ENCODE assay signal across 8 mouse cellular contexts in the genomic region with DNA sequence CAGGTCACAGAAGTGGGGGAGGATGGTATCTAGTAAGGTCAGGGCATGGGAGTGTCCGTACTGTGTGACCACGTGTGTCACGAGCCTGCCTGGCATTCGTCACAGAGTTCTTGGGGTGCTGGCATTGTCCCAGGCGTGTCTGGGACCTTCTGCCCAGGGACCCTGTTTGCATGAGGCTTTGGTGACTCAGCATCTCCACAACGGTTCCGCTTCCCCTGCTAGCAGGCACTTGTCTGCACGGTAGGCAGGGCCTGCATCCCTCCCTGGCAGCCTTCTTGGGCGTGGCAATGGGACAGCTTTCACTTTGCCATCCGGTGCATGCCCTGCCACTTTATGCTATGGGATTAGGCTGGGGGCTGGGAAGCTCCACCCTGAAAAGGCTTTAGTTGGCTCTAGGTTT. TPM values are rescaled to one million over a fixed set of nuclear protein-coding genes. Genes with fewer than 3 reads are reported as not detected.
DNase-seq lines count a peak whose midpoint lies in the region; ATAC-seq and TF ChIP-seq lines count a peak whose summit lies in the region.

No protein-coding gene starts in this region.

- no peaks in the 10 kb centered on the region for H3K27me3 ChIP-seq in forebrain, postnatal 0 days (ENCODE audit: insufficient read depth, low read length)

- ATAC-seq in inflammation-experienced regulatory T-cells, adult 6 months: peak; percentile 29
- no peak for ATAC-seq in forebrain, postnatal 0 days

- H3K27ac ChIP-seq in forebrain, postnatal 0 days (ENCODE audit: low read depth, low read length): no peak overlapping the region

- no peak overlapping the region for H3K9ac ChIP-seq in forebrain, postnatal 0 days

- H3K4me1 ChIP-seq in forebrain, postnatal 0 days (ENCODE audit: insufficient read depth): no peaks in the 10 kb centered on the region

- DNase-seq in kidney, postnatal 36 days: peak; percentile 9 to 23
- no peak for DNase-seq in kidney, adult 11 months
- DNase-seq in adrenal gland, postnatal 14 days: peak; percentile 72
- peak; percentile 82 to 89 for DNase-seq in monocyte, adult 2 months (ENCODE audit: low read depth in 1 of 2, low spot score in 2 of 2)
- peak; percentile 67 to 82 for DNase-seq in urinary bladder, postnatal 36 days (ENCODE audit: low spot score in 2 of 2)
- no peak for DNase-seq in left cerebral cortex, postnatal 36 days (ENCODE audit: low spot score in 2 of 2)
- no peak for DNase-seq in forebrain, postnatal 0 days

- H3K9me3 ChIP-seq in forebrain, postnatal 0 days (ENCODE audit: low read length): no peaks in the 10 kb centered on the region

- no peak overlapping the region for H3K4me3 ChIP-seq in forebrain, postnatal 0 days (ENCODE audit: low read depth, low read length)

- TF ChIP-seq CTCF in forebrain, postnatal 0 days (IDR thresholded peaks at IDR 0.05; ENCODE audit: low read depth): no peak

- intact Hi-C loops in left cerebral cortex, postnatal 36 days (cut with DNase I): no loop called here

- H3K36me3 ChIP-seq in forebrain, postnatal 0 days (ENCODE audit: insufficient read depth): no peaks in the 10 kb centered on the region

- WGBS in forebrain, postnatal 0 days: 67% methylated on average over 10 of the region's 10 CpGs

- H3K4me2 ChIP-seq in forebrain, postnatal 0 days (ENCODE audit: low read depth): no peak overlapping the region

RNA-seq across cellular contexts. Expression of gene Trim14, which starts 27.9 kb away (rescaled TPM):
- 7.7 and 8.0 TPM in 2 replicates for total RNA-seq in adrenal gland, postnatal 14 days (2021)
- 10 to 100 TPM; 19.2 to 34.4 (median 32.0) TPM for polyA plus RNA-seq in inflammation-experienced regulatory T-cells, adult 6 months (2017; shearing (Covaris generic))
- total RNA-seq in left cerebral cortex, postnatal 36 days (2021): 1 to 10 TPM; 1.2 to 1.3 TPM
- total RNA-seq in forebrain, postnatal 0 days (2014; rRNA removed): 1.4 and 1.8 TPM in 2 replicates
- polyA plus RNA-seq in forebrain, postnatal 0 days (2015; fragmentation: Nextera tagmentation; extraction: Ambion mirVana): 0.73 and 0.82 TPM in 2 replicates

RNA-seq across cellular contexts. Expression of gene Coro2a, which starts 38.2 kb away (rescaled TPM):
- total RNA-seq in adrenal gland, postnatal 14 days (2021): 3.3 and 5.3 TPM in 2 replicates
- 100 to 1,000 TPM in 2 of 3 experiments, 10 to 100 TPM in 1; 81.9 to 140 (median 126) TPM for polyA plus RNA-seq in inflammation-experienced regulatory T-cells, adult 6 months (2017; shearing (Covaris generic))
- 10 to 100 TPM; 27.2 to 29.4 TPM for total RNA-seq in left cerebral cortex, postnatal 36 days (2021)
- total RNA-seq in forebrain, postnatal 0 days (2014; rRNA removed): 17.8 and 20.6 TPM in 2 replicates
- polyA plus RNA-seq in forebrain, postnatal 0 days (2015; fragmentation: Nextera tagmentation; extraction: Ambion mirVana): 4.1 and 7.5 TPM in 2 replicates

Comparison
In these comparisons a context has a peak if more than half of its experiments do, and no peak if none do; other contexts are left out.
1. DNase-seq: peak in kidney, postnatal 36 days (2 of 2), adrenal gland, postnatal 14 days (single experiment), monocyte, adult 2 months (2 of 2) and urinary bladder, postnatal 36 days (2 of 2); none in kidney, adult 11 months (single experiment), left cerebral cortex, postnatal 36 days (0 of 2) and forebrain, postnatal 0 days (single experiment).